Mouse (Mus musculus): ENCODE measurements around the gene Gm9602. TPM values are rescaled to one million over a fixed set of nuclear protein-coding genes. Genes with fewer than 3 reads are reported as not detected.
"Not testable (repeated sequence)": the region's sequence is repeated elsewhere in the genome, so short reads cannot be mapped to it uniquely, and the experiment has no call there.

Gene Gm9602
- polyA plus RNA-seq (2015; fragmentation: Nextera tagmentation; extraction: Ambion mirVana): not detected in 2 replicates

GRCm38 (mm10) chr14:4776037-4776436 lies at the start of gene Gm9602:
Gene Gm9602 (plus strand): TSS chr14:4776337.
- H3K27me3 ChIP-seq (replicated peaks); H3K9ac ChIP-seq; ATAC-seq; H3K4me1 ChIP-seq (replicated peaks); H3K9me3 ChIP-seq; H3K27ac ChIP-seq; H3K4me2 ChIP-seq (replicated peaks); H3K4me3 ChIP-seq (replicated peaks); H3K36me3 ChIP-seq: not testable (repeated sequence)
- 67% methylated on average over 1 of the region's 2 CpGs for WGBS

- not testable (repeated sequence) for H3K36me3 ChIP-seq; H3K4me2 ChIP-seq (replicated peaks); H3K27me3 ChIP-seq (replicated peaks); H3K9me3 ChIP-seq; H3K4me1 ChIP-seq (replicated peaks); H3K4me3 ChIP-seq (replicated peaks); H3K9ac ChIP-seq; ATAC-seq; H3K27ac ChIP-seq
- 84% methylated on average over 6 of the region's 6 CpGs for WGBS
Observed at GRCm38 (mm10) chr14:4806421-4806820, 30.3 kb downstream of the Gm9602 start.

- not testable (repeated sequence) for H3K27ac ChIP-seq; H3K27me3 ChIP-seq (replicated peaks); H3K9me3 ChIP-seq; H3K9ac ChIP-seq; H3K4me3 ChIP-seq (replicated peaks); H3K4me2 ChIP-seq (replicated peaks); ATAC-seq; H3K4me1 ChIP-seq (replicated peaks); H3K36me3 ChIP-seq
- 76% methylated on average over 4 of the region's 7 CpGs for WGBS
Observed at GRCm38 (mm10) chr14:4821950-4822349, 45.8 kb downstream of the Gm9602 start.

Other genes with a start within 250 kb of the Gm9602 start
- not detected in 2 replicates for gene Gm3047, start 220.9 kb upstream of the Gm9602 start, polyA plus RNA-seq (2015; fragmentation: Nextera tagmentation; extraction: Ambion mirVana)
- not detected in 2 replicates for gene Gm8159, start 144.0 kb upstream of the Gm9602 start, polyA plus RNA-seq (2015; fragmentation: Nextera tagmentation; extraction: Ambion mirVana)
- gene Gm3239, start 112.1 kb upstream of the Gm9602 start, polyA plus RNA-seq (2015; fragmentation: Nextera tagmentation; extraction: Ambion mirVana): not detected in 2 replicates
- not detected in 2 replicates for gene Gm7876, start 67.1 kb upstream of the Gm9602 start, polyA plus RNA-seq (2015; fragmentation: Nextera tagmentation; extraction: Ambion mirVana)
- gene Gm3252, start 49.6 kb upstream of the Gm9602 start, polyA plus RNA-seq (2015; fragmentation: Nextera tagmentation; extraction: Ambion mirVana): 0.14 TPM in 1 of 2 replicates, not detected in the other
- not detected in 2 replicates for gene Gm3269, start 61.8 kb downstream of the Gm9602 start, polyA plus RNA-seq (2015; fragmentation: Nextera tagmentation; extraction: Ambion mirVana)
- gene Gm3264, start 79.2 kb downstream of the Gm9602 start, polyA plus RNA-seq (2015; fragmentation: Nextera tagmentation; extraction: Ambion mirVana): 0.25 TPM in 1 of 2 replicates, not detected in the other
- gene Gm3278, start 116.1 kb downstream of the Gm9602 start, polyA plus RNA-seq (2015; fragmentation: Nextera tagmentation; extraction: Ambion mirVana): not detected in 2 replicates
- gene Gm8297, start 207.6 kb downstream of the Gm9602 start, polyA plus RNA-seq (2015; fragmentation: Nextera tagmentation; extraction: Ambion mirVana): not detected in 2 replicates
- not detected in 2 replicates for gene Gm3298, start 239.6 kb downstream of the Gm9602 start, polyA plus RNA-seq (2015; fragmentation: Nextera tagmentation; extraction: Ambion mirVana)